Mouse (Mus musculus): ENCODE measurements around the gene Ass1. TPM values are rescaled to one million over a fixed set of nuclear protein-coding genes. Genes with fewer than 3 reads are reported as not detected.

Ass1 gene
- total and polyA plus RNA-seq, 2 experiments from 2014 or later, result 24.9 to 26.4 TPM

- Histone ChIP-seq H3K9me3 (ENCODE audit: low read length) (no peaks in the 10 kb centered on the region), H3K27me3 (ENCODE audit: insufficient read depth, low read length) (peaks cover 19% of the 10 kb centered on the region), H3K4me1 (ENCODE audit: insufficient read depth, low read length) (0 out of 2 replicates have a peak, but pooled peaks cover 3% of the 10 kb centered on the region), H3K9ac (replicated peaks; ENCODE audit: low read length, poor library complexity, severe bottlenecking) (no peak overlapping the region), H3K4me3 (ENCODE audit: low read depth, low read length) (no peak overlapping the region), H3K4me2 (ENCODE audit: low read depth, low read length, poor library complexity, severe bottlenecking) (no peak overlapping the region), H3K27ac (ENCODE audit: low read depth, low read length) (no peak overlapping the region), H3K36me3 (ENCODE audit: insufficient read depth, low read length) (no peaks in the 10 kb centered on the region)
- 40% methylated on average over 22 of the region's 24 CpGs for WGBS
- no peak for TF ChIP-seq CTCF (IDR thresholded peaks at IDR 0.05)
- ATAC-seq (ENCODE audit: low FRiP score) (no peak), DNase-seq (ENCODE audit: low spot score) (peak; percentile 36)
Measured at GRCm38 (mm10) chr2:31500292-31501204, 30.5 kb downstream of the Ass1 start.

GRCm38 (mm10) chr2:31501448-31502130, 31.6 kb downstream of the Ass1 start:
- 41% methylated on average over 20 of the region's 20 CpGs for WGBS
- Histone ChIP-seq H3K4me2 (ENCODE audit: low read depth, low read length, poor library complexity, severe bottlenecking) (no peak overlapping the region), H3K4me1 (ENCODE audit: insufficient read depth, low read length) (no peaks in the 10 kb centered on the region), H3K27ac (ENCODE audit: low read depth, low read length) (no peak overlapping the region), H3K9me3 (ENCODE audit: low read length) (no peaks in the 10 kb centered on the region), H3K4me3 (ENCODE audit: low read depth, low read length) (no peak overlapping the region), H3K36me3 (ENCODE audit: insufficient read depth, low read length) (no peaks in the 10 kb centered on the region), H3K27me3 (ENCODE audit: insufficient read depth, low read length) (peaks cover 19% of the 10 kb centered on the region), H3K9ac (replicated peaks; ENCODE audit: low read length, poor library complexity, severe bottlenecking) (no peak overlapping the region)
- DNase-seq (ENCODE audit: low spot score), result peak; percentile 86
- peak; percentile 40 for TF ChIP-seq CTCF (IDR thresholded peaks at IDR 0.05)
- ATAC-seq (ENCODE audit: low FRiP score), result no peak

- ATAC-seq (ENCODE audit: low FRiP score) (no peak), DNase-seq (ENCODE audit: low spot score) (no peak)
- Histone ChIP-seq H3K9ac (replicated peaks; ENCODE audit: low read length, poor library complexity, severe bottlenecking) (no peak overlapping the region), H3K4me3 (ENCODE audit: low read depth, low read length) (no peak overlapping the region), H3K27me3 (ENCODE audit: insufficient read depth, low read length) (peaks cover 17% of the 10 kb centered on the region), H3K36me3 (ENCODE audit: insufficient read depth, low read length) (no peaks in the 10 kb centered on the region), H3K4me1 (ENCODE audit: insufficient read depth, low read length) (no peaks in the 10 kb centered on the region), H3K27ac (ENCODE audit: low read depth, low read length) (no peak overlapping the region), H3K4me2 (ENCODE audit: low read depth, low read length, poor library complexity, severe bottlenecking) (no peak overlapping the region), H3K9me3 (ENCODE audit: low read length) (no peaks in the 10 kb centered on the region)
- no peak for TF ChIP-seq CTCF (IDR thresholded peaks at IDR 0.05)
- WGBS, result 59% methylated on average over 15 of the region's 15 CpGs
Measured at GRCm38 (mm10) chr2:31502616-31503522, 32.9 kb downstream of the Ass1 start.

GRCm38 (mm10) chr2:31505472-31505871, 35.5 kb downstream of the Ass1 start:
- no peak overlapping the region for H3K4me3 ChIP-seq (ENCODE audit: low read depth, low read length)
- ATAC-seq (ENCODE audit: low FRiP score) (no peak), DNase-seq (ENCODE audit: low spot score) (no peak)
- 36% methylated on average over 11 of the region's 11 CpGs for WGBS
- H3K27me3 ChIP-seq (ENCODE audit: insufficient read depth, low read length), result 0 out of 2 replicates have a peak, but pooled peaks cover 4% of the 10 kb centered on the region
- no peaks in the 10 kb centered on the region for H3K36me3 ChIP-seq (ENCODE audit: insufficient read depth, low read length)
- no peak for TF ChIP-seq CTCF (IDR thresholded peaks at IDR 0.05)
- H3K4me1 ChIP-seq (ENCODE audit: insufficient read depth, low read length), result no peaks in the 10 kb centered on the region
- H3K4me2 ChIP-seq (ENCODE audit: low read depth, low read length, poor library complexity, severe bottlenecking), result no peak overlapping the region
- H3K9ac ChIP-seq (replicated peaks; ENCODE audit: low read length, poor library complexity, severe bottlenecking), result no peak overlapping the region
- no peaks in the 10 kb centered on the region for H3K9me3 ChIP-seq (ENCODE audit: low read length)
- H3K27ac ChIP-seq (ENCODE audit: low read depth, low read length), result no peak overlapping the region

GRCm38 (mm10) chr2:31508851-31509250, 38.8 kb downstream of the Ass1 start:
- DNase-seq (ENCODE audit: low spot score) (no peak), ATAC-seq (ENCODE audit: low FRiP score) (no peak)
- no peak overlapping the region for H3K4me2 ChIP-seq (ENCODE audit: low read depth, low read length, poor library complexity, severe bottlenecking)
- no peak overlapping the region for H3K27ac ChIP-seq (ENCODE audit: low read depth, low read length)
- H3K4me1 ChIP-seq (ENCODE audit: insufficient read depth, low read length), result no peaks in the 10 kb centered on the region
- 95% methylated on average over 6 of the region's 6 CpGs for WGBS
- no peak overlapping the region for H3K9ac ChIP-seq (replicated peaks; ENCODE audit: low read length, poor library complexity, severe bottlenecking)
- no peak overlapping the region for H3K4me3 ChIP-seq (ENCODE audit: low read depth, low read length)
- TF ChIP-seq CTCF (IDR thresholded peaks at IDR 0.05), result peak; percentile 19; the same call in 1 of the 2 replicates
- H3K9me3 ChIP-seq (ENCODE audit: low read length), result no peaks in the 10 kb centered on the region
- no peaks in the 10 kb centered on the region for H3K36me3 ChIP-seq (ENCODE audit: insufficient read depth, low read length)
- H3K27me3 ChIP-seq (ENCODE audit: insufficient read depth, low read length), result 0 out of 2 replicates have a peak, but pooled peaks cover 6% of the 10 kb centered on the region

Measured in midbrain, postnatal 0 days (tissue).